Mouse (Mus musculus): ENCODE data around the gene Saxo1.

Gene Saxo1

DNA sequence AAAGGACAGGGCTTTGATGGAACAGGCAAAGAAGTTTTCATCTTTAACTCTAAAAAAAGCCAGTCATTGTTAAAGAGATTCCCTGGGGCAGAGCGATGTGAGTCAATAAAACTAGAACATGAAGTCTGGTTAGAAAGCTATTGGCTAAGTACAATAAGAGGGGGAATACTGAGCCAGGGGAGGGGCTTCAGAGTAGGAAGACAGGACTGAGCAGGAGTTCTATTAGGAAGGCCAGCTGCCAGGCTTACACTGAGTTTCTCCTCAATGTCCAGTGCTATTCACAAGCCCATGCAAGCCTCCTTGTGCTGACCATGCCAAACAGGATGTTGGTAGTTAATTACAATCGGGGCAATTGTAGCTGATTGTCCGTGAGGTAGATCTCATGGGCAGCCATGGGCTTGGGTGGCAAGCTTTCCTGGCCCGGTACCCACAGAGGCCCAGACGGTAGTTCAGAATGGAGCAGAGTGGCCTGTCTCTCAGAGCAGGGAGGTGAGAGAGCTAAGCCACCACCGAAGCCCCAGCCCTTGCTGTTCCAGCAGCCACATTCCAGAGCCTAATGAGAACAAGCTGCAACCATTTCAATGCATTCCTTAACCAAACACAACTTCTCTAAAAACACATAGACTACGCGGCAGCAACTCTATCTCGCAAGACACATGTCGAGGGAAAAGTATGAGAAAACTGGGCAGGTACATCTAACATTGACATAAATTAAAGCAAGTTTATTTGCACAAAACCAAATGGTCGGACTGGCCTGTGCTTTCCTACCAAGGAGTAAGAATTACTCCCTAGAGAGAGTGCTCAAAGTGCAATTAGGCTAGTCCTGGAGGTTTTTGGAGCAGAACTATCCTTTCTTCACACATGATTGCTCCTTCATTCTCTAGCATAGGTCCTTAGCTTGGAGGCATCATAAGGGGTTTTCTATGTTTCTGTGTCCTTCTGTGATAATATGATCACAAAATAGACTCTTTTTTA, 30.7 kb downstream of the Saxo1 start:
- no peak for DNase-seq (ENCODE audit: low spot score)

DNA sequence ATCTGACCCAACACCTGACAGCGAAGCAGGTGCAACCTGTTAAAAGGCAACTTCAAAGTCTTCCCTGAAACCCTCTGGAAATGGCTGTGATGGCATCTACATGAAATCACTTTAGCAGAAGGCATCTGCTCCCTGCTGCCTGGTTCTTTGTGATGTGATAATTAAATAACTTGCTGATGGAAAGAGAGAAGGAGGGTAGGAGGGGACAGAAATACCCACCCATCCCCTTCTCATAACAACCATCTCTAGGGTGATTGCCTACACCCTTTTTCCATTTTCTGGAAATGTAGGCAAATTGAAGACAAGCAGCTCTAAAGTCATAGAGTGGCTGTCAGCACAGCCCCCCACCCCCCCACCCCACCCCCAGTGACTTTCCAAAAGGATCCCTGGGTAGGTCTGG, 33.6 kb downstream of the Saxo1 start:
- no peak for DNase-seq (ENCODE audit: low spot score)

DNA sequence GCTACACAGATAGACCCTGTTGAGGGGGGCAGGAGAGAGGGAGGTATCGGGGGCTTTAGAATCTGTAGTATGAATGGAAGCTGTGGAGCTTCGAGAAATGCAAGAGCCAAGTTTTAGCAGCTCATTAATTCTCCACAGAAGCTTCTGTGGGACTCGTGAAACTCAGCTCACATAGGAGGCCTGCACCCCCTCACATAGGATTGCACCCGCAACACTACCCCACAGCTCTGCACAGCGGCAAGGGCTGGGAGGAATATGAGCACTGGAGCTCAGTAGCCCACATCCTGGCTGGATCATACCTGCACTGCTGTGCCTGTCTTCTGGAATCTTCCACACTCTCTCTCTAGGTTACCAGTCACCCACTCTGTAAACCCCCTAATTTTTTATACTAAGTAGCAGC, 34.4 kb downstream of the Saxo1 start:
- DNase-seq (ENCODE audit: low spot score), result no peak

DNA sequence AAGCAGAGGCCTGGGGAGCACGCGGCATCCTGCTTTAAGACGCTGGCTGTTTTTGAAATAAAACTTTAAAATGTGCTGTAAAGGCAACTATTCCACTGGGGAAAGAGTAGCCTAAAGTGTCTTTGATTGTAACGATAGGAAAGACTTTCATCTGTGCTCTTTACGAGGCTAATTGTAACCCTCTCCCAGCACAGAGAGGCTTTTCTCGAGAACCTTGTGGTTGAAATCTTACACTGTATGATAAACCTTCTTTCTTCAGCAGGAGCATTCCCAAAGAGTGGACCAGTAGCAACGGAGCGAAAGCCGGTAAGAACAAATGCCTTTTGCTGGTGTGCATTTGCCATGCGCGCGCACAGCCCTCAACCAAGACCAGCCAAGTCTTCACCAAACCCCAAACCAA, 37.4 kb downstream of the Saxo1 start:
- DNase-seq (ENCODE audit: low spot score), result no peak

DNA sequence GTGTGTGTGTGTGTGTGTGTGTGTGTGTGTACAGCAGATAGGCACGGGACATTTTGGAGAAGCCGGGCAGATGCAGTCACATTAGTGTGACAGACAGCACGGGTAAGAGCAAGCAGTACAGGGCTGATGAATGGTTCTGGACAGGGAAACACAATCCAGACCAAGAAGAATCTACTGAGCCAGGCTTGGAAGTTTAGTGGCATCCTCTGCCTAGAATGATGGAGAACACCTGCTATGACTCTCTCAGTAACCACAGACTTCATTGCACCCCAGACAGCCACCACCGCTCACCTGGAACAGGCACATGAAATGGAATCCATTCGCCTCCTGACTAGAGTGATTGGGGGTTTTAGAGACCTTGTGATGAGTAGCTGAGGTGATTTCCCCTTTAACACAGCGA, 38.2 kb downstream of the Saxo1 start:
- no peak for DNase-seq (ENCODE audit: low spot score)

DNA sequence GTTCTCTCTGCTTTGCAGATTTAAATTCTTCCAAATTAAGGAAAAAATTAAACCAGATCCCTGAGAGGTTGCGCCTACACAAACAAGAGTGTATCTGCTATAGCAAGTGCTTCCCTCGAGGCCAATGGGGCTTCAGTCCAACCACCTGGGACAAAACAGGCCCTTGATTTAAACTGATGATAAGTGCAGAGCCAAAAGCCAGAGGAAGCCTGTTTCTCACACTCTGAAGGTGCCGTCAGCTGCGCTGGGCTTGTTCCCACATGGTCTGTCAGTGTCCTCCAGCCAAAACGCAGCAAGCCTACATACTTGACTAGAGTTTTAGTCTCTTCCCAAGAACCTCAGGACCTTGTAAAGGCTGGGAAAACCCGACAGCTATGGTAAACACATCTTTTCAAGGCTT, 53.5 kb downstream of the Saxo1 start:
- DNase-seq (ENCODE audit: low spot score), result no peak

DNA sequence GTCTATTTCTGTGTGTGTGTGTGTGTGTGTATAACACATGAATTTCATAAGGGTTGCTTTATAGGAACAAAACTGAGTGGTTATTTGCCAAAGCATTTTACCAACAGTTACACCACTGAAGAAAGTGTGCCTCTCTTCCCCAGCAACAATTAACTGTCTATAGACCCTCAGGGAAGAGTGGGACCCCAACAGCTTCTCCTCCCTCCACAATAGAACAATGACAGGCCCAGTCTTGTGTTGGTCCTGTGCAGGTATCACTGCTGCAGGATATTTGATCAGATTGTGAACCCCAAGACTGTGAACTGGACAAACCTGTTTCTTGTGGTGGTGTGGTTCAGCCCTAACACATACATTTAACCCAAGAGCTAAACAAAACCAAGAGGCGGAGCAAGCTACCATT, 58.6 kb downstream of the Saxo1 start:
- no peak for DNase-seq (ENCODE audit: low spot score)

DNA sequence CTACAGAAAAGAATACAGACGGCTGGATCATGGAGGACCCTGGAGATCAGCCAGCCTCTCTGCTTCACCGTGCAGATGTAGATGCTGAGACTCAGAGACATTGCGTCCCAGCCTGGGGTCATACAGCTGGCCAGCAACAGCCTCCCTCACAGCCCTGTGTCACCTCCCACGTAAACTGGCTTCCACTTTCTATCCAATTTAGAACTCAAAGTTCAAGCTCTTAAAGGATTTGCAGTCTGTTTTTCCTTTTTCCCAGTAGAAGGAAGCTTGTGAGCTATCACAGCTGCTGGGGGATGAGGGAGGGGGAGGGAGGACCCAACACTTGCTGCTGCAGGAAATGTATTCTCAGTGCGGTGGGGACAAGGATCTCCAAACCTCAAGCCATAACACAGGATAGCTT, 59.4 kb downstream of the Saxo1 start:
- DNase-seq (ENCODE audit: low spot score), result peak; percentile 49

DNA sequence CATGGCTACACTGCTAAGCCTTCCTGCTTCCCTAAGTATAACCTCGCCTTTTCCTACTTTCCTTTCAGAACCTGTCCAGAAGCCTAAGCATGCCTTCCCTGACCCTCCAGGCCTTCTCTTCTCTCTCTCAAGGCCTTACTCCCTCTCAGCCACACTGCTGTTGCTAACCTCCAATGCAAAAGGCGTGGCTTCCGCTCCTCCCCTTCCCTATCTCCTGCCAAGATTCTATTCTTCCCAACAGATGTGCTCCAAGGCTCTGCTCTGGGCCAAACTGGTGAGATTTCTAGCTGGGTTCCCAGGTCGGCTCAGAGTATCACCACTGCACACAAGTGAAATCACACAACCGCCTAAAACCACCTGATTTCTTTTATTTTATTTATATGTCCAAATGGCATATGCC, 69.0 kb downstream of the Saxo1 start:
- DNase-seq (ENCODE audit: low spot score), result peak; percentile 35

DNA sequence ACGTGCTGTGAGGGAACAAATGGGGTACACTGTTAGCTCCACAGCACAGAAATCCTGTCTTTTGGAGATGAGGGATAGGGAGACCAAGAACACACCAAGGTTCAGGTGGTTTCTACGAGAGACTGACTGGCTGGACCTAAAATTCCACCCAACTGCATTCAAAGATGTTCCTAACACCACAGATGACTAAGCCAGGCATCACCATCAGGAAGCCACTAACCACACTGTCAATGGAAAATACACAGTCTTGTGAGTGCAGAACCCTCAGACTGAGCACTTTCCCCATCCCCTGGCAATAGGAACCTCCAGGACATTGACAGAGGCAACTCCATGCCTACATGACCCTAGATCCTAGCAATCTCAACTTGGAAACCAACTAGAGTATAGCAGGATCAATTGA, 71.2 kb downstream of the Saxo1 start:
- no peak for DNase-seq (ENCODE audit: low spot score)

DNA sequence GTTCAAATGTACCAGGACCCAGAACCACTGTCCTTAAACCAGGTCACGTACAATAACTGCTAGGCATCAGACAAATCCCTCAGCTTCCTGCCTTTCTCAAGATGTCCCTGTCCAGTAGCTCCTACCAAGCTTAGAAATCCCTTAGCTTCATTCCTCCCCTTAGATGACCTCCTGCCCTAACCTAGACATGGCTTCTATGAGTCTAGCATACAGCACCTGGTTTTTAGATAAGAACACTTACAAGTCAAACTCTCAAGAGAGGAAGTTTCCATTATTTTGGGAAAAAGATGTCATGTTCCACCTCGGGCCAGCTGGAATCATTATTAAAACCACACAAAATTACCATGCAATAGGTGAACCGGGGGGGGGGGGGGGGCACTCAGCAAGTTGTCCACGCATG, 71.6 kb downstream of the Saxo1 start:
- DNase-seq (ENCODE audit: low spot score), result no peak

DNA sequence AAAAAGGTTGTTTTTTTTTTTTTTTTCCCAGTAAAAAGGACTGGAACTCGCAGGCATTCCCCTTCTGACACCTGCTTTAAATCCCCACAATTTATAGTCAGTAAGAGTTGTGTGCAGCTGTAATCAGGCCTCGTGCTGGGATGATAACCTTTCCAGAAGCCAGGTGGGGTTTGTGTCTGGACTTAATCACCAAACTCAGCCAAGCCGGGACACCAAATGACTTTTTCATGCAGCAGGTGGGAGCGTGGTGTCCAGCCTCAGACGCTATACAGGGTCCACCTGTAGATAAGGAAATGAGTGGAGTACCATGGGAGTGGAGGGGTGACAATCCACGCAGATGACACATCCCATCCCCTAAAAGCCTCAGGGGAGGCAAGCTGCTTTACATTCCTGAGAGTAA, 73.1 kb downstream of the Saxo1 start:
- no peak for DNase-seq (ENCODE audit: low spot score)

DNA sequence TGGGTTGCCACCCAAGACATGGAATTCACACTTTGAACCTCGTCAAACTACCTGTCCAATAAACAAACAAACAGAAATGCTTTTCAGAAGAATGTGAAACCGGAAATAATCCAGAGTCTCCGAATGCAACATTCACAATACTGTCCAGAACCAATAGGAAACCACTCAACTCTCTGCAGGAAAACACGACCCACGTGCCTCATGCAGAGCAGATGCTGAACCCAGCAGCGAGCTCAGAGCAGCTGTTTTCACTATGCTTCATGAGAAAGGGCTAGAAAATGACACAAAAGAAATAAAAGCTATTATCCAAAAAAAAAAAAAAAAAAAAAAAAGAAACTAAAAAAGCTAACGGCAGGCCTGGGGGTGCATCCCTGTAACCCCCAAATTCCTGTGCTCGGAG, 74.4 kb downstream of the Saxo1 start:
- DNase-seq (ENCODE audit: low spot score), result no peak

DNA sequence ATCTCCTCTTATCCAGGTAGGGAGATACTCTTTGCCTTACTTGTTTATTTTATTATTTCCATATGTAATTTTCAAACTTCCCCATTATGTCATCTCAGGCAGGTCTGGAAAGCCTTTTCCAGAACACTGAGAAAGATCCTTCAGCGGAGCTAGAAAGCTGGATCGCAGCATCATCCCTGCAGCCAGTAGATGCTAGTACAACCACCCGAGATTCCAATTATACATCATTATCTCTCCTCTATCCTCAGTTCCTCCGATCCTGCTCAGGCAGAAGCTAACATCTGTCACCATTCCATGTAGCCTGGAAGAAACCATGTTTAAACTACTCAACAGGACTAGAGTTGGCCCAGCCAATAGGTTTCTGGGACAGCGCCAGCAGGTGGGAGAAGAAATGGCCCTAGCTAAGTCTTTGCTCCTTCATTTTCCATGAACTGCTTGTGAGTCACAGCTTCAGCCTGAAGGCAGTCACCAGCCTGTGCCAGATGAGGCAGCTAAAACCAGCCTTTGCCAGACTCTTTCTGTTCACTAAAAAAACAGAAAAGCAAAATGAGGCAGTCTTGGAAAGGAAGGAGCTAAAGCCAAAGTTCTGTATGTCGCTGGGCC, 75.0 kb downstream of the Saxo1 start:
- DNase-seq (ENCODE audit: low spot score), result no peak

DNA sequence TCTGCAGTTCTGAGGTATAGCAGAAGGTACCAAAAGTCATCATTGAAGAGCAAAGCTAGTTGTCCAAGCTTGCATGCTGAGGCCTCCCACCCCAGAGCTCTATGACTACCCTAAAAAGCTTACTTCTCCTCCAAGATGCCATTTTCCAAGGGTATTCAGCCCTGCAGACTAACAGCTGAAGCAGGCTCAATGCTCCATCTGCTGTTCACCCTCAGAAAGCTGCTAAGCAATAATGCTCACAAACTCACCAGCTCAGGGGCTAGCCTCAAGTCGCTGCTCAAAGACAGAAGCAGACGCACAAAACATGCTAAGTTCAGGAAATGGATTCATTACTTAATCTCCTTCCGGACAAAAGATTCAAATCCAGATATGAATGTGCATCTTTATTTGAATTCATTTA, 77.2 kb downstream of the Saxo1 start:
- DNase-seq (ENCODE audit: low spot score), result no peak

DNA sequence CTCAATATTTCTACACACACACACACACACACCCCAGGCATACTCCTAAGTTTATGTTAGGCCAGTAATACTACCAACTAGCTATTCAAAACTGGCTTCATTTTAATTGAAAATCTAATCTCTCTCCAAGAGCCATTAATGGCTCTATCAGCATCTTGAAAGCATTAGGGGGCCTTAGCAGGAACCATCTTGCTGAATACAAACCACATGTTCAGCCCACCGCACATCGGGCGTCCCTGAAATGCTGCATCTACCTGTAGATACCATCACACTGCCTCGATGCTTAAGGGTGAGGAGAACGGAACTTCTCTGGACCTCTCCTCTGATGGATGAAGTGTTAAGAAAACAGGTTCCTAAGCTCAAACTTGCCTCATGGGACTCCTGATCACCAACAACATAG, 93.3 kb downstream of the Saxo1 start:
- no peak for DNase-seq (ENCODE audit: low spot score)

DNA sequence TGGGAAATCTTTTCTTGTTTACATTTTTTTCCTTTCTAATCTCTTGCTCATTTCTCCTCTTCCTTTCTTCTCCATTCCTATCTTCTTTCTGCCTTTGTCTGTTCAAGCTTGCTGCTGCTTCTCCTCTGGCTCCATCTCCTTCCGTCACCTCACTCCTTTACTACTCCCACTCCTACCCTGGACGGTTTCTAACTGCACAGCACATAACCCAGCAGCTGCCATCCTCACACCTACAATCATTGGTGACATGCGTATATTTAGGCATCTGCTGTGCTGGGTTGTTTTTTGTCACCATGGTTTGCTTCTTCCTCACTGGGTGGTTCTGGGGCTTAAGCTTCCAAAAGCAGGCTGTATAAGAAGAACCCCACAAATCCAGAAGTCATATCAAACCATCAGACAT, 107.7 kb downstream of the Saxo1 start:
- DNase-seq (ENCODE audit: low spot score), result no peak

DNA sequence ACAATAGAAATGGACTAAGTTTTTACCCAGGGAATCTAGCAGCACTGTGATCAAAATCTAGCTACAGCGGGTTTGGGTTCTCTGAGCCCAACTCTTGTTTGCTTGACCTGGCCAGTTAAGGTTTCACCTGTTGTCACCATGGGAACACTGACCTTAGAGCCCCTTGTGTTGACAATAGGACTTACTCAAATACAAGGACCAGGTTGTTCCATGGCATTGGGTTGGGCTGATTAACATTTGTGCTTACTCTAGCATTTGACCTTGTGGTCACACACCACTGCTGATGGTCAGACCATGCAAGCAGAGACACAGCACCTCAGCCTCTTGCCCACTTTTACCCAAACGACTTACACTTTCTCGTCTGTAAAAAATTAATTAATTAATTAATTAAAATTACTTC, 121.8 kb downstream of the Saxo1 start:
- no peak for DNase-seq (ENCODE audit: low spot score)

DNA sequence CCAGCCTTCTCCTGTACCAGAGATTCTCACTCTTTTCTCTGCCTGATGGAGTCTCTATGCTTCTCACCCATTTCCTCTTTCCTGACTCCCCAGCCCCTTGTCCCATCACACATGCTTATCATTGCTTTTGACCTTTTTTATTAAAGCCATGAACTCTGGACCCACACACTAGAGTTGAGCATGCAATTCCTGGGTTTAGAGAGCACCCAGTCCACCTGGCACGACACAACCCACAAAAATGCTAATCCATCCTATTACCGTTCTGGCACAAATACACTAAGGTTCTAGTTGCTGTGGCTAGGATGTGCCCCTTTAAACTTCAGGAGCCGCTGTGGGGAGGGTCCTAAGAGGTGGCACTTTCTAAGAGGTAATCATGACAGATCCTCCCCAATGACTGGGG, 122.5 kb downstream of the Saxo1 start:
- DNase-seq (ENCODE audit: low spot score), result no peak

DNA sequence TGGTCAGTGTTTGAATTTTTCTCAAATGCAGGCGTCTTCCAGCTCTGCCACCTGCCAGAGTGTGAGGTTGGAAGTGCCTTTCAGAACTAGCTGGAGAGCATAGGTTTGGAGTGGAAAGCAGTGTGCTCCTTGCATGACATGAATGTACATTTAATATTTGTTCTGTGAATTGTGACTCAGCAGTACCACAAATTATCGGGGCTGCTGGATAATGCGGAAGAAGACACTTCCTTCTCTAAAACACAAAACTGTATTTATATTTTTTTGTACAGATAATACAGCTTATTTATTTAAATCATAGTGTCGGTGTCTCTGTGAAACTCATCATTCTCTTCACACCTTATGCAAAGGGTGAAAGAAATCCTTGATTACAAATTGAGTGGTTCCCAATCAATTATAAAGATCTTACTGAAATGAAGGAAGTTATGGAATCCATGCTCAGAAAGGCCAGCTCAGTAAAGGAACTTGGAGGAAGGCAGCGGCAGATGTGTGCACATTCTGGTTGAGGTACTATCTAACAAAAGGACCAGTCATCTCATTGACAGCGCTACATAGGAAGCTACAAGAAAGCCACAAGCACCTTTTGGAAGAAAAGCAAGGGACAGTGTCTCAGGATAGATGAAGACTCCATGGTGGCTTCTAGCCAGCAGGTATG, 129.9 kb downstream of the Saxo1 start:
- DNase-seq (ENCODE audit: low spot score), result no peak

DNA sequence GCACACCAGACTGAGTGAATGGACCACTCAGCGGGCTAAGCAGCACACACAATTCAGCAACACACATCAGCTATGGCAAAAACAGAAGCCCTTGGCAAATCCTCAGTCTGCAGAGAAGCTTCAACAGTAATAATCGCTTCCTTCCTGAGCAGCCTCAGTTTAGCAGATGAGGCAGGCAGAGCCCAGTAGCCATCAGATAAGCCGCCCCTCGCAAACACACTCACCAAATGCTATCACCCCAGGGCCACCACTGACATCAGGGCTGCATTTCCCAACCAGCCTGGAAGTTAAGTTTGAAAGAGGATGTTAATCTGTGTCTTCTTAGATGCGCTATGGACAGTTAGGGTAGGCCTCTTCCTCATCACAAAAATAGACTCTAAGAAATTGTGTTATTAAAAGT, 130.8 kb downstream of the Saxo1 start:
- no peak for DNase-seq (ENCODE audit: low spot score)

DNA sequence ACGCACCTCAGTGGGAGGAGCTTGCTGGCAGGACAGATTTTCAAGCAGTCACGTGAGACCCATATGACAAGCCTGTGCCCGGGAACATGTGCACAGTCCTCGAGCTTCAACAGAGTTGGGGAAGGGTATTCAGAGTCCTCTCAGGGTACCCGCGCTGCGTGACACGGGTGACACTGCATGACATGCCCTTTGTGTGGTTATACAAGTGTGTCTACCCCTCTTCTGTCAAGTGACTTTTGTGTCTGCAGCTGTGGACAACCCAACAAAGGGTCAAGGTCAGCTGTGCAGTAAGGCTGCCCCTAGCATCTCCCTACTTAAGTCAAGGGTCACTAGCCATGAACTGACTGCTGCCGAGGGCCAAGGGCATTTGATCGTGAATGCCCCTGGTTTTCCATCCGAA, 131.6 kb downstream of the Saxo1 start:
- no peak for DNase-seq (ENCODE audit: low spot score)

DNA sequence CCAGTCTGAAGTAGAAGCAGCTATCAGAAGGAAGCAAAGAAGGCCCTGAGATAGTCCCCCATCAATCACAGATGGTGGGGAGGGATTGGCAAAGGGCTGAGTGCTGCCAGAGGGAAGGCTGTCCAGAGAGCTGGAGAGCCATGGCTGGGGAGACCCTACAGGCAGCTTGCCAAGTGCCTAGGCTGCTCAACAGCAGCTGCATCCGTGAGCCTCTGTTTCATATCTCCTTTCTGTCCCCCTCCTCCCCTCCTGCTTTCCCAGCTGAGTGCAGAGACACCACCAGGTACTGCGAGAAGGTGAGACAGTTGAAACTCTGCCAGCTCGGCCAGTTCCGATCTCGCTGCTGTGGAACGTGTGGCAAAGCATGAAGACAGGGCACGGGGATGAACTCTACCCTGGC, 132.5 kb downstream of the Saxo1 start:
- no peak for DNase-seq (ENCODE audit: low spot score)
